Comparison of ENCODE assay signal across 20 mouse cellular contexts in genomic region chr11:29597159-29597558, GRCm38 (mm10). TPM values are rescaled to one million over a fixed set of nuclear protein-coding genes. Genes with fewer than 3 reads are reported as not detected.
"Had no signal": no experiment of that assay in that cellular context is flagged by ENCODE, and none has a peak within 500 bp of the region (broad histone marks: within the 10 kb centered on the region; RNA-seq: fewer than 3 reads in every experiment).

No protein-coding gene starts in this region.

- ATAC-seq: hindbrain, embryonic 16.5 days; inflammation-experienced regulatory T-cells, adult 6 months; intestine, embryonic 15.5 days; intestine, postnatal 0 days had no signal

- DNase-seq: gastrocnemius, postnatal 25 days; heart, adult 18-20 months; heart, postnatal 10 days; heart, postnatal 4 days; kidney, adult 18-20 months; kidney, adult 8-10 months; kidney, postnatal 10 days; kidney, postnatal 25 days; kidney, postnatal 4 days; liver; liver, embryonic 13.5 days had no signal

RNA-seq across cellular contexts. Expression of gene Clhc1, which starts 49.4 kb away (rescaled TPM):
- total RNA-seq: gastrocnemius, adult 18-20 months; gastrocnemius, adult 8-10 months; gastrocnemius, postnatal 25 days; granulocyte monocyte progenitor cell, adult 5-6 weeks; heart, adult 18-20 months; heart, adult 8-10 months; heart, postnatal 10 days; heart, postnatal 25 days had no signal
